Mouse (Mus musculus): ENCODE results near the gene Rpl9-ps1.

- no peak for TF ChIP-seq POLR2A (IDR thresholded peaks at IDR 0.05; ENCODE audit: borderline replicate concordance, low read depth, low read length)
- no peak for TF ChIP-seq CTCF (IDR thresholded peaks at IDR 0.05; ENCODE audit: low read depth, low read length)
Measured at GRCm38 (mm10) chr11:83692008-83692407, 46.6 kb upstream of the Rpl9-ps1 start.
